Mouse (Mus musculus) common myeloid progenitor, adult 5-6 weeks (primary cell): Measurements from ENCODE around the gene Twnk. TPM values are rescaled to one million over a fixed set of nuclear protein-coding genes. Genes with fewer than 3 reads are reported as not detected.

Experiments used
- ATAC-seq: replicated peaks from 2 replicates; pipeline ENCODE4 v1.8.0; 2016; ENCODE audit warnings: low read depth, mild to moderate bottlenecking, moderate TSS enrichment, inconsistent platforms; ENCODE audit not compliant: poor library complexity, severe bottlenecking
- total RNA-seq: library from RNA; stranded (forward); fragments of 200-1000, 187-1606 nt; gene quantifications from 2 replicates; pipeline ENCODE4 v1.2.3, GENCODE M21; 2017

Twnk gene
- 31.0 and 32.2 TPM in 2 replicates for total RNA-seq

- peak; percentile 68 for ATAC-seq
Measured at GRCm38 (mm10) chr19:45005444-45005843, at the start of gene Twnk. Twnk (plus strand) TSS chr19:45005663.

DNA sequence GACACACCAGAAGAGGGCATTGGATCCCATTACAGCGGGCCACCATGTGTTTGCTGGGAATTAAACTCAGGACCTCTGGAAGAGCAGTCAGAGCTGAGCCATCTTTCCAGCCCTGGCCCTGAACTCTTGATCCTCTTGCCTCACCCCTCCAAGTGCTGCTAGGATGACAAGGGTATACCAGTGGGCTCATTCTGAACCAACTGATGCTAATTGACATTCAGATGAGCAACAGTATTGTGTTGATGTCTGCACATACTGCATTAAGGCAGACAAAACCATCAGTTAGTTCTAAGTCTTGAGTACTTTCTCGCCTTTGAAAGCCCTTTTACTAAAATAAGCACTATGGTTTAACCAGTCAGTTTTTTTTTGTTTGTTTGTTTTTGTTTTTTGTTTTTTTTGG lies 45.8 kb upstream of the Twnk start:
- no peak for ATAC-seq

GRCm38 (mm10) chr19:44965978-44966377 lies 39.5 kb upstream of the Twnk start:
- ATAC-seq: no peak

DNA sequence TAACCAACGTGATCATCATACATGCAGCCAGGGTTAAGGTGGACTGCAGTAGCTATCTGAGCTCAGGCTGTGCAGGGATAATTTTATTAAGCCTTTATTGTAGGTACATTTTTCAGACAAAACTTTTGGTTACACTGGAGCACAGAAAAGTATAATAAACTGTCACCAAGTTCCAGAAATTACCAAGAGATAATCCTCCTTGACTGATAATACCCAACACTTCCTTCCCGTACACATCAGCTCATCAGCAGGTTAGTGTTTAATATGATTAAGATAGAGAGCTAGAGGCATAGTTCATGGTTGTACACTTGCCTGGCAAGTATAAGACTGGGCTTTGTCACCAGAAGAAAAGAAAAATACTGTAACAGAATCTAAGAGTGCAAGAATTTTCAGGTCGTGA lies 37.1 kb upstream of the Twnk start:
- no peak for ATAC-seq

- ATAC-seq: no peak
Measured at GRCm38 (mm10) chr19:44976636-44977035, 28.8 kb upstream of the Twnk start.

DNA sequence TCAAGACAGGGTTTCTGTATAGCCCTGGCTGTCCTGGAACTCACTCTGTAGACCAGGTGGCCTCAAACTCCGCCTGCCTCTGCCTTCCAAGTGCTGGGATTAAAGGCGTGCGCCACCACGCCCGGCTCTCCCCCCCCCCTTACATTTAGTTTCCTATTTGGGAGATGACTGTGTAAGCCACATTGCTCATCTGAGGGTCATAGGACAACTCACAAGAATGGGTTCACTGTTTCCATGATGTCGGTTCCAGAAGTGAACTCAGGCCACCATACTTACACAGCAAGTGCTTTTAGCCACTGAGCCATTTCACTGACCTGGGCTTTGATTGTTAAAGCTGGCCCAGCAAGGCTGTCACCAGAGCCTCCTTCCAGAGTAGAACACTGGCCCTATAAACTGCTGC lies 28.3 kb upstream of the Twnk start:
- no peak for ATAC-seq

GRCm38 (mm10) chr19:44980787-44981186 lies 24.7 kb upstream of the Twnk start:
- ATAC-seq: no peak

- no peak for ATAC-seq
Measured at GRCm38 (mm10) chr19:44982477-44983115, 22.9 kb upstream of the Twnk start.

GRCm38 (mm10) chr19:44983366-44983765 lies 22.1 kb upstream of the Twnk start:
- no peak for ATAC-seq

- no peak for ATAC-seq
Measured at GRCm38 (mm10) chr19:44984420-44984819, 21.0 kb upstream of the Twnk start.

DNA sequence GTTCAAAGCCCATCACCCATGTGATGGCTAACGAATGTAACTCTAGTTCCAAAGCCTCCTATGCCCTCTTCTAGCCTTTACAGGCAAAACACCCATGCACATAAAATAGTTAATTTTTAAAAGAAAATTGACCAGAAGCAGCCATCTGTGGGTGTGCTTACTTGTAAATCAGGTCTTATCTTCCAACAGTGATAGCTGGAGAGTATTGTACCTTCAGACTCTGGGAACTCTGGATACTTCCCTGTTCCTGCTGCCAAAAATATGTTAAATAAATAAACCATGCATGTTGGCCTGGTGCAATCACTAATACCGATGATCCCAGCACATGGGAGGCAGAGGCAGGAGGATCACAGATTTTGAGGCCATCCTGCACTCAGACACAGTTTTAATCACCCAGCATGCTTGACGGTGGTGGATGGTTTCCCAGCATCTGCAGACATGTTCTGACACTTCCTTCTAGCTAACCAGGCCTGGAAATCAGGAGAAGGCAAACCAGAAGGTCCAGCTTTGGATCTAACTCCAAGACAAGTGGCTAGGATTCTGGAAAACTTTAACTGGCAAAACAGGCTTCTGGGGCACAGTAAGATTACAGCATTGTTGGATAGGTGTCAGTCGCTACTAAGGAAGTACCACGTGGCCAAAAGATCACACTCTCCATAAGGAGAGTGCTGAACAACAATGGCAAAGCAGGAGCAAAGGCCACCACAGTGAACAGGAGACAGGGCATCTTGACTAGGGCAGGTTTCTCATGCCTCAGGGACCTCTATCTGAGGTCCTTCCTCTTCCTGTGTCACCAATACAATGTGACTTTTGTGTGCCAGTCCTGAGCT lies 20.1 kb upstream of the Twnk start:
- no peak for ATAC-seq

DNA sequence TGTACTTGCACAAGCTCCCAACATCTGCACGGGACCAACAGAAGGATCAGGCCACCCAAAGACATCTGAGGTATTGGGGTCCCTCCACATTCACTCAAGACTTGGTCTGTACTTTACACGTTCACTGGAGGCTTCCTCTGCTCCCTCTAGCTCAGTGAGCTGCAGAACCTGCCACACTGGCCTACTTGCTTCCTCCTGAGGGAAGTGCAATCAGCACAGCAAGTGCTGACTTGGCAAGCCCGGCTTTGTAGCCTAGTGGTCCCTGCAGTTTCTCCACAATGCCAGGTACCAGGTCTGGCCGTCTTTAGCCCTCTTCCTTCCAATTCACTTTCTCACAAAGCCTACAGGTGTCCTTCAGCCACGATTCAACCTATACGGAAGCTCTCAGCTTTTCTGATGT lies 18.5 kb upstream of the Twnk start:
- ATAC-seq: no peak

GRCm38 (mm10) chr19:44987851-44988250 lies 17.6 kb upstream of the Twnk start:
- no peak for ATAC-seq

DNA sequence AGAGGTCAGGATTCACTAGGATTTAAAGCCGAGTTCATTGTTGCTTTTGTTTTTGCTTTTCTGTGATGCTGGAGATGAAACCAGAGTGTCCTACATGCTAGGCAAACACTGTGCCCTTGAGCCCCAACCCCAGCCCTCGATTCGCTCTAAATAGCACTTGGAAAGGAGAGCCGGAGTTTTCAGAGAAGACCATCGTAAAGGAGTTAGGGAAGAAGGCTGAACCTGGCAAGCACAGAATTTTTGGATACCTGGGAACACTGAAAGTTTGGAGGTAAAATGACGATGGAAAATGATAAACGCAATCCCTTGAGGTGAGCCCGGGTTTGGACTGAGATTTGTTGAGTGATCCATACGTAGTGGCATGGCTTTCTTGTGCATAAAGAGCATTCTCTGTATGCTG lies 17.1 kb upstream of the Twnk start:
- no peak for ATAC-seq

DNA sequence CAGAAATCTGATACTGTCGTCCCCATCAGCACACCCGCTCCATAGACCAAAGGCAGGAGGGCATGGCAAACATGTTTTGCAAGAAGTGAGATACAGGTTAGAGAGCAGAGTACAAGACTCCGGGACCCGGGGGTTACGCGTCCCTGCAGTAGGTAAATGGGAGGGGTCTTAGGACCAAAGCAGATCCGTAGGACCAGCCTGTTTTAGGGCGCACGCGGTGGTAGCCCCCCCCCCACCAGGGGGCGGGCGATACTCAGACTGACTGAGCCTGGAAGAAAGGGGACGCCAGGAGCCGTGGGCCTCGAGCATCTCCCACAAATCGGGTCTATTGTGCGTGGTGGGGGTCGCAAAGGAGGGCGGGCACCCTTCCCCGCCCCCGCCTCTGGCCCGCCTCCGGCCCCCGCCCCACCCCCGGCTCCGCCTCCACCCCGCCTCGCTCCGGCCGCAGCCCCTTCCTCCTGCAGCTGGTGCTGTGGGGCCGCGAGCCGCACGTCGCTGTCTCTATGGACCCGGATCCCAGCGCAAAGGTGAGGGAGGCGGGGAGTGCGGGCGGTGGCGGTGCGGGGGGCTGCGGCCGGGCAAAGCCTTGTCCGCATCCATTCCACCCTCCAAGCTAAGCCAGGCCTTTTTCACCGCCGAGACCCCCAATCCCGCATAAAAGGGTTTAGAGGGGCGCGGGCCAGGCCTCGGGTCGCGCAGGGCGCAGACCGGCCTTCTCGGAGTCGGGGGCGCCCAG lies 16.5 kb upstream of the Twnk start, which contains the start of gene Sema4g:
Gene Sema4g (plus strand): TSS at position 271 of the 736 bp plus-strand sequence.
- peak; percentile 42; the same call in 1 of the 2 replicates for ATAC-seq

DNA sequence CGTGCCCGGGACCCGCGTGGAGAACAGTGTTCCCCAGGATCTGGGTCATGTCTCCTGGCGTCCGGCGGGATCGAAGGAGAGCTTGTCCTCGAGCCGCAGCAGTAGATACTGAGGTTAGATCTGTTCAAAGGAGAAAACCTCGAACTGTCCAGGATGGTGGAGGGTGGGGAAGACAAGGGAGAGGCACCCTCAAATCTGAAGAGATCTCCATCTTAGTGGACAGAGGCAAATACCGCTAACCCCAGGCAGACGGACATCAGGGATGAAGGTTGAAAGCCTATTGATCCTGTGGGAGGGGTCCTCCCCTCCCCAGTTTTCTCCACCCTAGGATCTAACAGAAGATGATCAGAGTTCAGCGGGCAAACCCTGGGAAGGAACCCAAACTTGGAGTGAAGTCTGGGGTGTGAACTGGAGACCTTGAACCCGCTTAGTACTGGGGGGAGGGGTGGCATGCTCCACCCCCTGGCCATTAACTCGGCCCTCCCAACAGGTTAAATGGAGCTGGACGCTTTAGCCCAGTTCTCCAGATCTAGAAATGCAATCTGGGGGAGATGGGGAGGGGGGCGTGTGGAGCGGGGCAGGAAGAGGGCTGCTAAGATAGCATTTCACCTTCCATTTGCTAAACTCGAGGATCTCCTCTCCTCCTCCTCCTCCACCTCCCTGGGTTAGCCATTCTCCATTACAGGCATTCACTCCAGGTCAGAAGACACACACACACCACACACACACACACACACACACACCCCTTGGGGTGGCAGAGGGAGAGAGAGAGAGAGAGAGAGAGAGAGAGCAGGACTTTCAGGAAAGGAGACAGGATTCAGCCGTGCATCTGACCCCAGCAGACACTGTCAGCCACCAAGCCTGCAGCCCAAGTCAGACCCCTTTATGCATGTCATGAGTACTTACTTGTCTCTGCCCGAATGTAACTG lies 15.6 kb upstream of the Twnk start:
- no peak for ATAC-seq

- ATAC-seq: no peak
Measured at GRCm38 (mm10) chr19:44991031-44991430, 14.4 kb upstream of the Twnk start.

DNA sequence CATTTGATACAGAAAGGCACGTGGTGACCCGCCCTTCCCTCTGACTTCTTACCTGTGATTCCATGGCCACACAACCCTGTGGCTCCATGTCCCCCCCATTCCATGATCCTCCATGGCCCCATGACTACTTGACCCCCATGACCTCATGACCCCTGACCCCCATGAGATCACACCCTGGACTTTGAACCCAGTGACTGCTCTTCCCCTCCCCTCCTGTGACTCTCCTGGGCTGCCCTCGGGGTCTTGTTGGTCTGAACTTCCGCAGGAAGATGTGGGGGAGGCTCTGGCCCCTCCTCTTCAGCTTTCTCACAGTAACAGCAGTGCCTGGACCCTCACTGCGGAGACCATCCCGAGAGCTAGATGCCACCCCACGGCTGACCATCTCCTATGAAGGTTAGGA lies 13.2 kb upstream of the Twnk start:
- no peak for ATAC-seq

- ATAC-seq: no peak
Measured at GRCm38 (mm10) chr19:44992712-44993111, 12.8 kb upstream of the Twnk start.

GRCm38 (mm10) chr19:44997786-44998185 lies 7.7 kb upstream of the Twnk start:
- ATAC-seq: no peak
